Mouse (Mus musculus): Measurements from ENCODE around the gene Rbmxl1. TPM values are rescaled to one million over a fixed set of nuclear protein-coding genes. Genes with fewer than 3 reads are reported as not detected.

The Rbmxl1 gene
- polyA plus RNA-seq, 1 experiment: 50.8 TPM

DNA sequence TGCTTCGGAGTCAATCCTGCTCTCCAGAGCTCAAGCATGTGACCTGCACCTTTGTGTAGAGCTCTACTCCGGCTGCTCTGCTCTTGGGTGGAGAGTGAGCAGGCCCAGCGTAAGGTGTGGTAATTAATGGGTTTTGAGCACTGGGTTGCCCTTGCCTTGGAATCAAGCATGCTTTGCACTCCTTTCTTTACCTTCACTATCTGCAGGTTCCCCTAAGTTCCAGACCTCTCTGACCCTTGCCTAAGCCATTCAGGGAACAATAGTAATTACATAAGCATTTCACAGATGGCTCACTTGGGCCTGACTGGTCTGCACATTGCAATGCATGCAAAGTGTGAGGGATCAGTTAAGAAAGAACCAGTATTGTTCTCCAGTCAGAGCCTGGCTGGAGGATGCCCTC is 29.1 kb upstream of the Rbmxl1 start:
- Histone ChIP-seq H3K4me3 (ENCODE audit: insufficient read depth, low read length) (no peak overlapping the region), H3K4me1 (ENCODE audit: control insufficient read depth, insufficient read depth, low read length) (no peaks in the 10 kb centered on the region), H3K27ac (ENCODE audit: insufficient read depth, low read length) (no peak overlapping the region)
- TF ChIP-seq CTCF (IDR thresholded peaks at IDR 0.05; ENCODE audit: extremely low read depth, insufficient read depth, low read length) (no peak), POLR2A (IDR thresholded peaks at IDR 0.05; ENCODE audit: extremely low read depth, insufficient read depth, low read length) (no peak)

DNA sequence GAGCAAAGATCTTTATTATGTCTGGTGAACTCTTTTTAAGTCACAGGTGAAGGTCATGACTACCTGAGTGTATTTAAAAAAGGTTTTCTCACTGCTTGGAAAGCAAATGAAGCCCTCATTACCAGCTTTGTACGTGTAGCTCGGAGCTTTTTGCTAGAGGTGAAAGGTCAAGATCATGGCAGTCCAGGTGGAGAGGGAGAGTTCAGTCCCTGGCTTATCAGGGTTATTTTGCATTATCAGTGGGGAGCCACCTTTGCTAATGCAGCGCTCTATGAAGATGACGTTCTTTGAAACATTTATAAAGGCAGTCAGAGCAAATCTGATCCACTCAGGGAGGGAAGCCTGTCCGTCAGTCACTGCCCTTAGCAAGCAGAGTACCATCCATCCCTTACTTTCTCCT is 28.0 kb upstream of the Rbmxl1 start:
- Histone ChIP-seq H3K27ac (ENCODE audit: insufficient read depth, low read length) (no peak overlapping the region), H3K4me1 (ENCODE audit: control insufficient read depth, insufficient read depth, low read length) (no peaks in the 10 kb centered on the region), H3K4me3 (ENCODE audit: insufficient read depth, low read length) (no peak overlapping the region)
- TF ChIP-seq POLR2A (IDR thresholded peaks at IDR 0.05; ENCODE audit: extremely low read depth, insufficient read depth, low read length) (no peak), CTCF (IDR thresholded peaks at IDR 0.05; ENCODE audit: extremely low read depth, insufficient read depth, low read length) (no peak)

- H3K4me1 ChIP-seq (ENCODE audit: control insufficient read depth, insufficient read depth, low read length): no peaks in the 10 kb centered on the region
- no peak overlapping the region for H3K4me3 ChIP-seq (ENCODE audit: insufficient read depth, low read length)
- TF ChIP-seq POLR2A (IDR thresholded peaks at IDR 0.05; ENCODE audit: extremely low read depth, insufficient read depth, low read length) (no peak), CTCF (IDR thresholded peaks at IDR 0.05; ENCODE audit: extremely low read depth, insufficient read depth, low read length) (no peak)
- H3K27ac ChIP-seq (ENCODE audit: insufficient read depth, low read length): no peak overlapping the region
Observed at GRCm38 (mm10) chr8:78533981-78534380, 25.3 kb upstream of the Rbmxl1 start.

GRCm38 (mm10) chr8:78515132-78515531 is 6.4 kb upstream of the Rbmxl1 start:
- peaks cover 2% of the 10 kb centered on the region; the same call in 1 of the 2 replicates for H3K4me1 ChIP-seq (ENCODE audit: control insufficient read depth, insufficient read depth, low read length)
- no peak overlapping the region for H3K4me3 ChIP-seq (ENCODE audit: insufficient read depth, low read length)
- TF ChIP-seq POLR2A (IDR thresholded peaks at IDR 0.05; ENCODE audit: extremely low read depth, insufficient read depth, low read length) (no peak), CTCF (IDR thresholded peaks at IDR 0.05; ENCODE audit: extremely low read depth, insufficient read depth, low read length) (no peak)
- H3K27ac ChIP-seq (ENCODE audit: insufficient read depth, low read length): no peak overlapping the region

- H3K4me1 ChIP-seq (ENCODE audit: control insufficient read depth, insufficient read depth, low read length): peaks cover 3% of the 10 kb centered on the region; the same call in 1 of the 2 replicates
- H3K27ac ChIP-seq (ENCODE audit: insufficient read depth, low read length): no peak overlapping the region
- TF ChIP-seq CTCF (IDR thresholded peaks at IDR 0.05; ENCODE audit: extremely low read depth, insufficient read depth, low read length) (no peak), POLR2A (IDR thresholded peaks at IDR 0.05; ENCODE audit: extremely low read depth, insufficient read depth, low read length) (no peak)
- no peak overlapping the region for H3K4me3 ChIP-seq (ENCODE audit: insufficient read depth, low read length)
Observed at GRCm38 (mm10) chr8:78514706-78515105, 6.0 kb upstream of the Rbmxl1 start.

GRCm38 (mm10) chr8:78513106-78513505 is 4.4 kb upstream of the Rbmxl1 start:
- no peak overlapping the region for H3K27ac ChIP-seq (ENCODE audit: insufficient read depth, low read length)
- H3K4me3 ChIP-seq (ENCODE audit: insufficient read depth, low read length): no peak overlapping the region
- no peak for TF ChIP-seq CTCF (IDR thresholded peaks at IDR 0.05; ENCODE audit: extremely low read depth, insufficient read depth, low read length)
- no peak for TF ChIP-seq POLR2A (IDR thresholded peaks at IDR 0.05; ENCODE audit: extremely low read depth, insufficient read depth, low read length)
- H3K4me1 ChIP-seq (ENCODE audit: control insufficient read depth, insufficient read depth, low read length): peaks cover 3% of the 10 kb centered on the region; the same call in 1 of the 2 replicates

DNA sequence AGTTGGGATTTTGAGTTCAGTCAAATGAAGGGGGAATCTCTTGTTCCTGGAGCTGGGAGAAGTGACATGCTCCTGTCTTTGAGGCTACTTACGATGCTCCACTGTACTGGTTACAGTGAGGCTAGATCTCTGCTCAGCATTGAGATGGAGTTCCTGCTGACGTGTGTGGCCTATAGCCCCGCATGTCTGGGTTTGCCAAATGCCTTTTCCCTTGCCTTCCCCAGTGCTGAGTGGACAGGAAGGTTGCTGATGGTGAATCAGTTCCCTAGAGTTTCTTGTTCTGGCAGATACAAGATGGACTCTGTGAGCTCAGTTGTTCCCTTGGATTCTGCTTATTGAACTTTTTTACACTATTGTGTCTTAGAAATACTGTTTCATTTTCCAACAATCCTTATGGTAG is 2.2 kb upstream of the Rbmxl1 start:
- Histone ChIP-seq H3K27ac (ENCODE audit: insufficient read depth, low read length) (no peak overlapping the region), H3K4me1 (ENCODE audit: control insufficient read depth, insufficient read depth, low read length) (peaks cover 6% of the 10 kb centered on the region; the same call in 1 of the 2 replicates), H3K4me3 (ENCODE audit: insufficient read depth, low read length) (no peak overlapping the region)
- TF ChIP-seq POLR2A (IDR thresholded peaks at IDR 0.05; ENCODE audit: extremely low read depth, insufficient read depth, low read length) (no peak), CTCF (IDR thresholded peaks at IDR 0.05; ENCODE audit: extremely low read depth, insufficient read depth, low read length) (no peak)

GRCm38 (mm10) chr8:78510094-78510493 is 1.4 kb upstream of the Rbmxl1 start:
- H3K4me1 ChIP-seq (ENCODE audit: control insufficient read depth, insufficient read depth, low read length): peaks cover 6% of the 10 kb centered on the region; the same call in 1 of the 2 replicates
- H3K27ac ChIP-seq (ENCODE audit: insufficient read depth, low read length): no peak overlapping the region
- TF ChIP-seq POLR2A (IDR thresholded peaks at IDR 0.05; ENCODE audit: extremely low read depth, insufficient read depth, low read length): no peak
- TF ChIP-seq CTCF (IDR thresholded peaks at IDR 0.05; ENCODE audit: extremely low read depth, insufficient read depth, low read length): no peak
- peak overlapping the region; percentile 64 for H3K4me3 ChIP-seq (ENCODE audit: insufficient read depth, low read length)

- TF ChIP-seq CTCF (IDR thresholded peaks at IDR 0.05; ENCODE audit: extremely low read depth, insufficient read depth, low read length): no peak
- no peak for TF ChIP-seq POLR2A (IDR thresholded peaks at IDR 0.05; ENCODE audit: extremely low read depth, insufficient read depth, low read length)
- Histone ChIP-seq H3K4me3 (ENCODE audit: insufficient read depth, low read length) (peak within 1 kb of the TSS; percentile 64), H3K27ac (ENCODE audit: insufficient read depth, low read length) (peak within 1 kb of the TSS; percentile 99), H3K4me1 (ENCODE audit: control insufficient read depth, insufficient read depth, low read length) (peaks cover 6% of the 10 kb centered on the region; the same call in 1 of the 2 replicates)
Observed at GRCm38 (mm10) chr8:78509273-78510031, 754 bp upstream of the Rbmxl1 start, which contains the start of gene Slc10a7. Gene Slc10a7, plus strand, starts transcription at chr8:78509346.
